Mouse (Mus musculus) hindbrain, embryonic 10.5 days (tissue): Measurements from ENCODE around the gene Golga2. TPM values are rescaled to one million over a fixed set of nuclear protein-coding genes. Genes with fewer than 3 reads are reported as not detected.

Experiments used
- DNase-seq: peaks from one replicate; pipeline ENCODE4 v3.0.0-alpha.2; 2017; ENCODE audit warnings: low spot score
- H3K27ac ChIP-seq: fragments of 300-500 bp; sonication (generic); 2 replicates; pipeline ENCODE4 v1.5.1; 2016; ENCODE audit warnings: mild to moderate bottlenecking, moderate library complexity
- H3K27me3 ChIP-seq: fragments of 300-500 bp; sonication (generic); 2 replicates; pipeline ENCODE4 v1.6.1; 2016; ENCODE audit warnings: mild to moderate bottlenecking; ENCODE audit not compliant: poor library complexity, insufficient read depth, severe bottlenecking
- H3K36me3 ChIP-seq: fragments of 300-500 bp; sonication (generic); 2 replicates; pipeline ENCODE4 v1.6.1; 2016; ENCODE audit warnings: mild to moderate bottlenecking, moderate library complexity
- H3K4me1 ChIP-seq: fragments of 300-500 bp; sonication (generic); replicated peaks from 2 replicates; pipeline ENCODE4 v1.6.1; 2016; ENCODE audit warnings: mild to moderate bottlenecking
- H3K4me3 ChIP-seq: fragments of 300-500 bp; sonication (generic); 2 replicates; pipeline ENCODE4 v1.5.1; 2016; ENCODE audit warnings: mild to moderate bottlenecking, moderate library complexity
- H3K9me3 ChIP-seq: fragments of 300-500 bp; sonication (generic); 2 replicates; pipeline ENCODE4 v1.6.1; 2016; ENCODE audit warnings: mild to moderate bottlenecking, moderate library complexity
- WGBS: fragments of 180-500 bp; shearing (Covaris S2); methylation state at CpG from one replicate; pipeline ENCODE4 v1.1.7; 2016; 5-methylcytosine and 5-hydroxymethylcytosine counted together
- polyA plus RNA-seq: library from polyadenylated mRNA; unstranded; fragments of >200 nt; fragmentation: Nextera tagmentation; extraction: Ambion mirVana; gene quantifications from 2 replicates; pipeline ENCODE4 v1.2.1, GENCODE M21; 2016

The Golga2 gene
- polyA plus RNA-seq, 1 experiment from 2014 or later, result 22.6 TPM

DNA sequence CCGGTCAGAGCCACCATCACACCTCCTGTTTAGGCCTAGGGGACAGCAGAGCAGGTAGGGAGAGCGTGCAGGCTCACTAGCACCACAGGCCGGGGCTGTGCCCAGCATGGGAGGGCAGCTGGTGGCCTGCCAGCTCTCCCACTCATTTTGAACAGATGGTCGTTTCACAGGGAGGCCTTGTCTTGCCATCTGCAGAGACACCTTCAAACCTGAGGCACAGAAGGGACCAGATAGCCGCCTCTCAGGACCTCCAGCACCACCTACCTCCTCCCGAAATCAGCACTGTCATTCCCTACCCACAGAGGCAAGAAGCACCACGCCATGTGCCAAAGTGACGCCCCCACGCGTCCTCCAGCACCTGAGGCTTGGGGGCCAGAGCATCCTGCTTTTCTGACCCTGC lies 56.9 kb downstream of the Golga2 start:
- peaks cover 16% of the 10 kb centered on the region for H3K4me1 ChIP-seq
- DNase-seq, result no peak
- no peaks in the 10 kb centered on the region for H3K9me3 ChIP-seq
- no peak overlapping the region for H3K27ac ChIP-seq
- peaks cover 24% of the 10 kb centered on the region for H3K27me3 ChIP-seq
- no peaks in the 10 kb centered on the region for H3K36me3 ChIP-seq
- 80% methylated on average over 10 of the region's 10 CpGs for WGBS
- H3K4me3 ChIP-seq, result no peak overlapping the region

DNA sequence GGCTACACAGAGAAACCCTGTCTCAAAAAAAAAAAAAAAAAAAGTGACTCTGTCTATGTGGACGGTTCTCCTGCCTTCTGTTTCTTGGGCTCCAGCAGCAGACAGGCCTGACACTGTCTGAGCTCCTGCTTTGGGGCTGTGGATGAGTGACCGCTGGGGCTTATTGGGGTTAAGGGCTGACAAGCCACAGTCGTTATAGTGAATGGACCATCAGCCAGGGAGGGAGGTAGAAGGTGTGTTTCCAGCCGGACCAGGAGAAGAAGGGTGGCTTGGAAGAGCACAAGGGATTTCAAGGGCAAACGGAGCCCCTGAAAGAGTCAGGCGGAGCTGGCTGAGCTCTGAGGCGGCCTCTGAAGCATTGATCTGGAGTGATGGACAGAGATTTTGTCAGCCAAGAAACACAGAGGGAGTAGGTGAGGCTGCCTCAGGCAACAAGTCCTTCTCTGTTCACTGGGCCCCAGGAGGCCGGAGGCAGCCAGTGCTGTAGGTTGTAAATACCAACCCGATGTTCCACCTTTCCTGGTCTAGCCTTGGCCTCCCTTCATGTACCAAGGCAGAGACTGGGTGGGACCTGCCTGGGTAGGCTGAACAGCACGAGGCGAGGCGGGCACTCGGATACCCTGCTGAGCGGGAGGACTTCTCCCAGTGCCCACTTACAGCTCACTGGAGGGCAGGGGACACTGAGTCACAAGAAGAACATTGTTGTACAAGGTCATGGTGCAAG lies 57.6 kb downstream of the Golga2 start:
- no peaks in the 10 kb centered on the region for H3K9me3 ChIP-seq
- 69% methylated on average over 14 of the region's 14 CpGs for WGBS
- H3K4me3 ChIP-seq, result no peak overlapping the region
- H3K27ac ChIP-seq, result no peak overlapping the region
- H3K36me3 ChIP-seq, result no peaks in the 10 kb centered on the region
- peaks cover 19% of the 10 kb centered on the region for H3K4me1 ChIP-seq
- H3K27me3 ChIP-seq, result peaks cover 29% of the 10 kb centered on the region
- no peak for DNase-seq

DNA sequence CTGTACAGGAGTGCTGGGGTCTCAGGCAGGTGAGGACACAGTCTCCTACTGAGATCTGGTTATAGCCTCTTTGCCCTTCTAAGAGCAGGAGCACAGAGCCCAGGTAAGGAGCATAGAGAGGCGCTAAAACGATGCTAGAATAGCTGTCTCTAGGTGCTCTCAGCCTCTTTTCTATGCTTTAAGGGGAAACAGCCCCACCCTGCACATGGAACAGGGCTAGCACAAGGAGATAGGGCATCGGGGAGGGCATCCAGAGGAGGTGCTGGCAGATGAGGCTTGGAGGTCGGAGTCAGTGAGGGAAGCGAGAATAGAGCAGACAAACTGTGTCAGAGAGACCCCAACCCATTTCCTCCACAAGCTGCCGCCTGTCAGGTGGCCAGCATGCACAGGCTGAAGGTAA lies 59.8 kb downstream of the Golga2 start:
- Histone ChIP-seq H3K36me3 (no peaks in the 10 kb centered on the region), H3K4me3 (no peak overlapping the region), H3K4me1 (peaks cover 37% of the 10 kb centered on the region), H3K27ac (no peak overlapping the region), H3K9me3 (no peaks in the 10 kb centered on the region), H3K27me3 (peaks cover 34% of the 10 kb centered on the region)
- WGBS, result 76% methylated on average over 6 of the region's 6 CpGs
- DNase-seq, result no peak

GRCm38 (mm10) chr2:32348311-32348710 lies 61.1 kb downstream of the Golga2 start:
- Histone ChIP-seq H3K9me3 (no peaks in the 10 kb centered on the region), H3K36me3 (no peaks in the 10 kb centered on the region), H3K4me3 (no peak overlapping the region), H3K27ac (no peak overlapping the region), H3K27me3 (peaks cover 43% of the 10 kb centered on the region), H3K4me1 (peaks cover 42% of the 10 kb centered on the region)
- DNase-seq, result no peak
- WGBS, result 88% methylated on average over 11 of the region's 11 CpGs

- H3K27ac ChIP-seq, result no peak overlapping the region
- peaks cover 49% of the 10 kb centered on the region for H3K4me1 ChIP-seq
- 58% methylated on average over 8 of the region's 8 CpGs for WGBS
- H3K36me3 ChIP-seq, result no peaks in the 10 kb centered on the region
- peaks cover 43% of the 10 kb centered on the region for H3K27me3 ChIP-seq
- peak overlapping the region; percentile 6; the same call in 1 of the 2 replicates for H3K4me3 ChIP-seq
- no peak for DNase-seq
- no peaks in the 10 kb centered on the region for H3K9me3 ChIP-seq
Measured at GRCm38 (mm10) chr2:32349625-32350255, 62.6 kb downstream of the Golga2 start.

DNA sequence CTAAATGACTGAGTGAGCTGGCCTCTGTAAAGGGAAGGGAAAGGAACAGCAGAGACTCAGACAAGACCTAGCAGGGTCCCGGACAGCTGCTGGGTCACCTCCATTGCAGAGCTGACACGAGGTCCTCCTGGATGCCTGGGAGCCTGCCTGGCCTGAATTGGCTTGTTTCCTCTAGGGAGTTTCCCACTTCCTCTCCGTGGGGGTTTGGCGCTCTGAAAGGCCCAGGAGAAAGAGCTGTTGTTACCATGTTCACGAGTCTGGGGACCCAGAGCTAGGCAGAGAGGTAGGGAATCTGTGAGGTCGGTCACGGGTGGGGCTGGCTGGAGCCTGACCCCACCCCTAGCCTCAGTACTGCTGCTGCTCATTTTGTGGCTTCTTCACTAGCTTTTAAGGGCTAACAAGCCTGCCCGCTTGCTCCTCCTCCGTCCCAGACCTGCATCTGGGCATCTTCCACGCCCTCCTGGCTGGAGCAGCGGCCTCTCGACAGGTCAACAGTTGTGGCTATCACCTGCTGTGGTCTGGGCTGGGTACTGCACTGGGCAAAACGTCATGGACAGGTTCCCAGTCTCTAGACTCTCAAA lies 63.4 kb downstream of the Golga2 start:
- Histone ChIP-seq H3K4me1 (peaks cover 45% of the 10 kb centered on the region), H3K4me3 (peak overlapping the region; percentile 3; the same call in 1 of the 2 replicates), H3K27me3 (peaks cover 43% of the 10 kb centered on the region), H3K27ac (no peak overlapping the region), H3K36me3 (no peaks in the 10 kb centered on the region), H3K9me3 (no peaks in the 10 kb centered on the region)
- DNase-seq, result no peak
- WGBS, result 51% methylated on average over 13 of the region's 13 CpGs

- H3K36me3 ChIP-seq, result no peaks in the 10 kb centered on the region
- peak overlapping the region; percentile 57 for H3K4me3 ChIP-seq
- no peaks in the 10 kb centered on the region for H3K9me3 ChIP-seq
- H3K4me1 ChIP-seq, result peaks cover 47% of the 10 kb centered on the region
- H3K27ac ChIP-seq, result peak overlapping the region; percentile 87
- peaks cover 43% of the 10 kb centered on the region for H3K27me3 ChIP-seq
- 54% methylated on average over 9 of the region's 9 CpGs for WGBS
- no peak for DNase-seq
Measured at GRCm38 (mm10) chr2:32351471-32351961, 64.3 kb downstream of the Golga2 start.

GRCm38 (mm10) chr2:32352151-32353006 lies 65.2 kb downstream of the Golga2 start, which contains the start of gene Ciz1:
Ciz1 (plus strand) TSS chr2:32352327.
- H3K4me3 ChIP-seq, result peak within 1 kb of the TSS; percentile 57
- peak within 1 kb of the TSS; percentile 87 for H3K27ac ChIP-seq
- no peaks in the 10 kb centered on the region for H3K36me3 ChIP-seq
- DNase-seq, result peak; percentile 51
- no peaks in the 10 kb centered on the region for H3K9me3 ChIP-seq
- peaks cover 44% of the 10 kb centered on the region for H3K27me3 ChIP-seq
- peaks cover 53% of the 10 kb centered on the region for H3K4me1 ChIP-seq
- 1% methylated on average over 52 of the region's 52 CpGs for WGBS

DNA sequence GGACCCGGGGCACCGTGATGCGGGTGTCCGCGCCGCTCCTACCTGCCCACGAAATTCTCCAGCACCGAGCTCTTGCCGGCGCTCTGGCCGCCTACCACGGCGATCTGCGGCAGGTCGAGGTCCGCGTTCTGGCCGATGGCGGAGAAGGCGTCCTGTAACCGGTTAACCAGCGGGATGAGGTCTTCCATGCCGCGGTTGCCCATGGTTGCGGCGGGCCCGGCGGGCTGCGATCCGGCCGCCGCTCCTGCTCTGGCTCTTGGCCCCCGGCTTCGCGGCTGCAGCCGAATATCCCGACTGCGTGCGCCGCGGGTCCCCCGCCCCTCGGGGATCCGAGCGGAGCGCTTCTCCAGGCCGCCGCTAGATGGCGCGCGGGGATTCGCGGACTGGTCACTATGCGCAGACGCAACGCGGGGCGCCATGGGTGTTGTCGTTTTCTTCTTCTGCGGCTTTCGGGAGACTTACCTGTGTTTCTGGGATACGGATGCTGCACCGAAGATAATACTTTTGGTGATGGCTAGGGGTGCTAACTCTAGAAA lies 65.9 kb downstream of the Golga2 start, which contains the start of gene Dnm1:
Gene Dnm1 (minus strand): TSS at position 332 of the 536 bp plus-strand sequence.
- no peaks in the 10 kb centered on the region for H3K9me3 ChIP-seq
- peaks cover 47% of the 10 kb centered on the region for H3K27me3 ChIP-seq
- peak within 1 kb of the TSS; percentile 87 for H3K27ac ChIP-seq
- WGBS, result under 1% methylated on average over 63 of the region's 63 CpGs
- H3K36me3 ChIP-seq, result no peaks in the 10 kb centered on the region
- peak within 1 kb of the TSS; percentile 57 for H3K4me3 ChIP-seq
- H3K4me1 ChIP-seq, result peaks cover 57% of the 10 kb centered on the region
- DNase-seq, result peak; percentile 92

DNA sequence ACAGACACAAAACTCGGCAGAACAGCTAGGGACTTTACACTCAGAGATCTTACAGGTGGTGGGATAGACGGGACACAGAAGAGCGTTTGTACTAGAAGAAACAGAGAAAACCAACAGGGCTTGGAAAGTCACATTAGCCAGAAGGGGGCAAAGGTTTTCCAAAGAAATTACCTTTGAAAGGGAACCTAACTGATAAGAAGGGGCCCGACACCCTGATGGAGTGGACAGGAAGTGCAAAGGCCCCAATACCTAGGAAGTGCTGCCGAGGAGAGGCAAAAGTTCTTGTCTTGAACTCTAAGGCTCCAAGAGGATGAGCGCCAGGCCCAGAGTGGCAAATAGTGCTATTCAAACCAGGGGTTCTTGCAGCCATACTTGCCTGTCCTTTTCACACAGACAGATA lies 66.7 kb downstream of the Golga2 start:
- H3K27me3 ChIP-seq, result peaks cover 48% of the 10 kb centered on the region
- no peaks in the 10 kb centered on the region for H3K36me3 ChIP-seq
- H3K4me1 ChIP-seq, result peaks cover 57% of the 10 kb centered on the region
- 75% methylated on average over 6 of the region's 6 CpGs for WGBS
- H3K4me3 ChIP-seq, result peak overlapping the region; percentile 57; the same call in 1 of the 2 replicates
- no peaks in the 10 kb centered on the region for H3K9me3 ChIP-seq
- H3K27ac ChIP-seq, result peak overlapping the region; percentile 87; the same call in 1 of the 2 replicates
- DNase-seq, result no peak

DNA sequence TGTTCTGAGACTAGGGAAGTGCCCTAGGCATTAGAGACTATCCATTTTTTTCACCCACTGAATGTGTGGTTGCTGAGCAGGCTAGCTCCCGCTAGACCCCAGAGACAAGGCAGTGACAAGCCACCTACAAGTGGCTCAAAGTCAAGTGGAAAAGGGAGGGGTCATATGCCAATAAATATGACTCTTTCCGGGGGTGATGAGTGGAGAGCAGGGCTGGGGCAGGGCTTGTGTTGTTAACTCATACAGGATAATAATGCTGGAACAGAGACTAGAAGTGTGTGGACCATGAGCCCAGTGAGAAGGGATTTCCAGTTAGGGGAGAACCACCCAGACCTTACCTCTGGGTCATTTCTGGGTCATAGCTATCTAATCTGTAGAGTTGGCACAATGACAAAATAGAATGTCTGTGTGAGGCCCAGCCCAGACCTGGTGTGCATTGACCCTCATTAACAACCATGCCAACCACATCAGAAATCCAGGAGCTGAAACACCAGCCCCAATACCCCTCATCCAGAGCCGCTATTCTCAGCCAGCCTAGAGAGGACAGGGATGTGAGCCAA lies 67.2 kb downstream of the Golga2 start:
- Histone ChIP-seq H3K4me1 (peaks cover 57% of the 10 kb centered on the region), H3K27me3 (peaks cover 44% of the 10 kb centered on the region), H3K9me3 (no peaks in the 10 kb centered on the region), H3K27ac (no peak overlapping the region), H3K4me3 (no peak overlapping the region), H3K36me3 (no peaks in the 10 kb centered on the region)
- 87% methylated on average over 3 of the region's 3 CpGs for WGBS
- no peak for DNase-seq

GRCm38 (mm10) chr2:32356216-32356615 lies 69.0 kb downstream of the Golga2 start:
- 81% methylated on average over 10 of the region's 10 CpGs for WGBS
- Histone ChIP-seq H3K27ac (no peak overlapping the region), H3K27me3 (peaks cover 30% of the 10 kb centered on the region), H3K4me1 (peaks cover 50% of the 10 kb centered on the region), H3K9me3 (no peaks in the 10 kb centered on the region), H3K4me3 (no peak overlapping the region), H3K36me3 (no peaks in the 10 kb centered on the region)
- DNase-seq, result no peak
